Comparison of ENCODE assay signal across 9 mouse cellular contexts in the genomic region with DNA sequence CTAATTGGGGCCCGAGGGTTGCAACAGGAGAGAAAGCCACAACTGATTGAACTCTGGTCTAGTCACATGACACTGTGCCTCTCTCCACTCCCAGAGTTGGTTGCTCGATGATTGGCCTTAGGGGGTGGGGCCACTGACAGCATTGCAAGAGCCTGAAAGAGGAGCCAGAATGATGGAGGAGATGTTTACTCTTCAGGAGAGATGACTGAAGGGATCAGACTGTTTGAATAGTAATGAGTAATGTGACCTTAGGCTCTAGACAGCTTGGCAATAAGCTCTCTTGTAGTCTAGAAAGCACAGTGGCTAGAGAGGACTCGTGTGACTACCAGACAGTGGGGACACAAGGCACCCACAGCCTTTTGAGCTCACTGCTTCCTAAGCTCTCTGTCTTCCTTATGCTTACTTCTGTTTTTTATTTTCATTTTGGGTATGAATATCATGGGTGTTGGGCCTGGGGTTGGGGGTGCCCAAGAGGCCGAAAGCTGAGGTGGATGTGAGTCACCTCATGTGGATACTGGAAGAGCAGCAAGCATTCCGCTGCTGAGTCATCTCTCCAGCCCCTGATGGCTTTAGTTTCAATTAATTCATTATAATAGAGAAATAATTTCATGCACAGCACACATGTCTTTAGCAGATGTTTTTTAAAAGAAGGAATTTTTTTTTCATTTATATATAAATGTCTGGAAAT.
A peak's percentile ranks its signal among the peaks of the same experiment; 100 is the strongest.
DNase-seq lines count a peak whose midpoint lies in the region; ATAC-seq lines count a peak whose summit lies in the region.
"Had no signal": no experiment of that assay in that cellular context is flagged by ENCODE, and none has a peak within 500 bp of the region (broad histone marks: within the 10 kb centered on the region; RNA-seq: fewer than 3 reads in every experiment).

No protein-coding gene starts in this region.

- no peaks in the 10 kb centered on the region for H3K27me3 ChIP-seq in midbrain, embryonic 10.5 days (ENCODE audit: low read depth, poor library complexity, severe bottlenecking)
- H3K27me3 ChIP-seq in midbrain, embryonic 15.5 days (replicated peaks): no peaks in the 10 kb centered on the region
- no peaks in the 10 kb centered on the region for H3K27me3 ChIP-seq in intestine, embryonic 15.5 days (replicated peaks)
- no peaks in the 10 kb centered on the region for H3K27me3 ChIP-seq in limb, embryonic 10.5 days (ENCODE audit: low read depth, poor library complexity, severe bottlenecking)
- H3K27me3 ChIP-seq: lung, embryonic 15.5 days had no signal

- H3K4me2 ChIP-seq in midbrain, embryonic 15.5 days: no peak overlapping the region
- H3K4me2 ChIP-seq in intestine, embryonic 15.5 days (replicated peaks): no peak overlapping the region
- H3K4me2 ChIP-seq: lung, embryonic 15.5 days had no signal

- peaks cover 17% of the 10 kb centered on the region for H3K4me1 ChIP-seq in midbrain, embryonic 10.5 days
- 0 out of 2 replicates have a peak, but pooled peaks cover 5% of the 10 kb centered on the region for H3K4me1 ChIP-seq in midbrain, embryonic 15.5 days
- H3K4me1 ChIP-seq in intestine, embryonic 15.5 days (replicated peaks): 0 out of 2 replicates have a peak, but pooled peaks cover 4% of the 10 kb centered on the region
- H3K4me1 ChIP-seq in limb, embryonic 10.5 days: peaks cover 9% of the 10 kb centered on the region

- H3K9ac ChIP-seq in midbrain, embryonic 15.5 days: no peak overlapping the region
- no peak overlapping the region for H3K9ac ChIP-seq in intestine, embryonic 15.5 days
- H3K9ac ChIP-seq: lung, embryonic 15.5 days had no signal

- no peak overlapping the region for H3K4me3 ChIP-seq in midbrain, embryonic 10.5 days
- no peak overlapping the region for H3K4me3 ChIP-seq in midbrain, embryonic 15.5 days
- H3K4me3 ChIP-seq in intestine, embryonic 15.5 days (replicated peaks): no peak overlapping the region
- no peak overlapping the region for H3K4me3 ChIP-seq in limb, embryonic 10.5 days
- H3K4me3 ChIP-seq: lung, embryonic 15.5 days had no signal

- 77% methylated on average over 5 of the region's 5 CpGs for WGBS in midbrain, embryonic 10.5 days
- 67% methylated on average over 5 of the region's 5 CpGs for WGBS in midbrain, embryonic 15.5 days
- WGBS in intestine, embryonic 15.5 days: 62% methylated on average over 5 of the region's 5 CpGs
- whole genome bisulfite sequencing in limb, embryonic 10.5 days: 71% methylated on average over 5 of the region's 5 CpGs

- H3K36me3 ChIP-seq in midbrain, embryonic 10.5 days: peaks cover 94% of the 10 kb centered on the region
- H3K36me3 ChIP-seq in midbrain, embryonic 15.5 days (replicated peaks): peaks cover 20% of the 10 kb centered on the region; the same call in 1 of the 2 replicates
- peaks cover 13% of the 10 kb centered on the region for H3K36me3 ChIP-seq in intestine, embryonic 15.5 days
- peaks cover 81% of the 10 kb centered on the region for H3K36me3 ChIP-seq in limb, embryonic 10.5 days

- intact Hi-C loops in heart, postnatal 25 days (cut with DNase I): no loop called here

- 0 out of 2 replicates have a peak overlapping the region, but pooled peaks have one; percentile 1 for H3K27ac ChIP-seq in midbrain, embryonic 10.5 days (replicated peaks)
- no peak overlapping the region for H3K27ac ChIP-seq in midbrain, embryonic 15.5 days
- H3K27ac ChIP-seq in intestine, embryonic 15.5 days: peak overlapping the region; percentile 7; the same call in 1 of the 2 replicates
- no peak overlapping the region for H3K27ac ChIP-seq in limb, embryonic 10.5 days
- H3K27ac ChIP-seq: lung, embryonic 15.5 days had no signal

- no peak for DNase-seq in midbrain, embryonic 10.5 days (ENCODE audit: low spot score)
- peak; percentile 88 for DNase-seq in NIH3T3 (ENCODE audit: low read depth)
- peak; percentile 18 for DNase-seq in retina, embryonic 14.5 days (ENCODE audit: low spot score)
- DNase-seq in layer of hippocampus, adult 8-10 months (ENCODE audit: low spot score in 2 of 2): no peak
- DNase-seq in limb, embryonic 10.5 days (ENCODE audit: low spot score): no peak
- DNase-seq in heart, postnatal 25 days (ENCODE audit: low spot score): no peak

- no peak for ATAC-seq in midbrain, embryonic 15.5 days (replicated peaks)
- peak; percentile 89 for ATAC-seq in intestine, embryonic 15.5 days

- no peaks in the 10 kb centered on the region for H3K9me3 ChIP-seq in midbrain, embryonic 10.5 days (replicated peaks)
- no peaks in the 10 kb centered on the region for H3K9me3 ChIP-seq in midbrain, embryonic 15.5 days
- H3K9me3 ChIP-seq in intestine, embryonic 15.5 days: no peaks in the 10 kb centered on the region
- H3K9me3 ChIP-seq in limb, embryonic 10.5 days (replicated peaks): no peaks in the 10 kb centered on the region
- H3K9me3 ChIP-seq: lung, embryonic 15.5 days had no signal

Comparison
In these comparisons a context has a peak if more than half of its experiments do, and no peak if none do; other contexts are left out.
1. H3K27ac ChIP-seq: peak in midbrain, embryonic 10.5 days (single experiment) and intestine, embryonic 15.5 days (single experiment); none in midbrain, embryonic 15.5 days (single experiment) and limb, embryonic 10.5 days (single experiment).
2. DNase-seq: peak in NIH3T3 (single experiment) and retina, embryonic 14.5 days (single experiment); none in midbrain, embryonic 10.5 days (single experiment), layer of hippocampus, adult 8-10 months (0 of 2), limb, embryonic 10.5 days (single experiment) and heart, postnatal 25 days (single experiment).